8 mouse cellular contexts compared by ENCODE assay signal in genomic region chr3:122619931-122620284, GRCm38 (mm10). TPM values are rescaled to one million over a fixed set of nuclear protein-coding genes. Genes with fewer than 3 reads are reported as not detected.
DNase-seq lines count a peak whose midpoint lies in the region; ATAC-seq and TF ChIP-seq lines count a peak whose summit lies in the region.

No protein-coding gene starts in this region.

- under 1% methylated on average over 20 of the region's 20 CpGs for WGBS in liver, adult 2 months
- 0% methylated on average over 20 of the region's 20 CpGs for WGBS in liver, postnatal 0 days (ENCODE audit: insufficient replicate concordance)

- peak overlapping the region; percentile 89 for H3K27ac ChIP-seq in liver, adult 2 months (replicated peaks; ENCODE audit: insufficient read depth, low read depth, low read length)
- H3K27ac ChIP-seq in bone marrow macrophage, adult 2 months (ENCODE audit: insufficient read depth, low read depth, low read length) = no peak overlapping the region; the same call in 1 of the 2 replicates
- H3K27ac ChIP-seq in liver, postnatal 0 days (ENCODE audit: low read depth) = peak overlapping the region; percentile 95

- peak; percentile 3 to 29; a peak in 1 of 4 replicates for ATAC-seq in hematopoietic stem cell, adult 5-6 weeks (replicated peaks in 1 of 2; ENCODE audit: insufficient read depth in 1 of 2, low FRiP score in 2 of 2, low TSS enrichment in 1 of 2, low read depth in 1 of 2, poor library complexity in 2 of 2, severe bottlenecking in 2 of 2)
- ATAC-seq in liver, postnatal 0 days = peak; percentile 53
- ATAC-seq in inflammation-experienced regulatory T-cells, adult 6 months = no peak

- no peaks in the 10 kb centered on the region for H3K9me3 ChIP-seq in liver, postnatal 0 days (ENCODE audit: low read length)

- H3K9ac ChIP-seq in liver, adult 2 months (ENCODE audit: low read depth, low read length) = peak overlapping the region; percentile 91
- H3K9ac ChIP-seq in liver, postnatal 0 days (replicated peaks) = peak overlapping the region; percentile 79

- TF ChIP-seq POLR2A in liver, adult 2 months (IDR thresholded peaks at IDR 0.05; ENCODE audit: extremely low read depth, insufficient read depth, low read length) = no peak
- TF ChIP-seq POLR2A in bone marrow macrophage, adult 2 months (IDR thresholded peaks at IDR 0.05; ENCODE audit: borderline replicate concordance, low read depth, low read length) = no peak

- no peak for TF ChIP-seq EP300 in liver, postnatal 0 days (IDR thresholded peaks at IDR 0.05; ENCODE audit: low read depth)

- peak overlapping the region; percentile 80 for H3K4me2 ChIP-seq in liver, postnatal 0 days (ENCODE audit: low read depth, low read length)

- peak overlapping the region; percentile 90 for H3K4me3 ChIP-seq in liver, adult 2 months (ENCODE audit: insufficient read depth, low read depth, low read length)
- H3K4me3 ChIP-seq in bone marrow macrophage, adult 2 months (ENCODE audit: insufficient read depth, low read length) = peak overlapping the region; percentile 82
- H3K4me3 ChIP-seq in liver, postnatal 0 days (ENCODE audit: low read depth, low read length) = peak overlapping the region; percentile 81

- no peak for TF ChIP-seq CTCF in liver, adult 2 months (IDR thresholded peaks at IDR 0.05; ENCODE audit: low read depth, low read length)
- TF ChIP-seq CTCF in bone marrow macrophage, adult 2 months (IDR thresholded peaks at IDR 0.05; ENCODE audit: low read depth, low read length) = no peak
- TF ChIP-seq CTCF in liver, postnatal 0 days (IDR thresholded peaks at IDR 0.05; ENCODE audit: low read depth) = no peak

- peaks cover 4% of the 10 kb centered on the region; the same call in 1 of the 2 replicates for H3K4me1 ChIP-seq in liver, adult 2 months (ENCODE audit: control insufficient read depth, insufficient read depth, low read length)
- peaks cover 2% of the 10 kb centered on the region for H3K4me1 ChIP-seq in bone marrow macrophage, adult 2 months (ENCODE audit: control insufficient read depth, insufficient read depth, low read length)
- peaks cover 5% of the 10 kb centered on the region for H3K4me1 ChIP-seq in liver, postnatal 0 days (ENCODE audit: insufficient read depth)

- H3K36me3 ChIP-seq in liver, adult 2 months (ENCODE audit: control insufficient read depth, insufficient read depth, low read length) = no peaks in the 10 kb centered on the region
- H3K36me3 ChIP-seq in liver, postnatal 0 days (replicated peaks; ENCODE audit: insufficient read depth, low read length) = no peaks in the 10 kb centered on the region

- H3K79me2 ChIP-seq in liver, adult 2 months (ENCODE audit: control insufficient read depth, insufficient read depth, low read length) = peaks cover 10% of the 10 kb centered on the region; the same call in 1 of the 2 replicates

- no peaks in the 10 kb centered on the region for H3K27me3 ChIP-seq in liver, adult 2 months (ENCODE audit: control insufficient read depth, insufficient read depth, low read length)
- peaks cover 4% of the 10 kb centered on the region; the same call in 1 of the 2 replicates for H3K27me3 ChIP-seq in liver, postnatal 0 days (ENCODE audit: insufficient read depth, low read length)

- no peak for DNase-seq in liver, adult 2 months (ENCODE audit: extremely low read depth, low read depth, low spot score)
- DNase-seq in liver = no peak
- no peak for DNase-seq in liver, postnatal 0 days
- DNase-seq in spleen, postnatal 36 days (ENCODE audit: low spot score in 2 of 2) = no peak
- DNase-seq in embryo, embryonic 10.5 days (ENCODE audit: low spot score) = no peak

RNA-seq across cellular contexts. Expression of gene Fnbp1l, which starts 0.4 kb away (rescaled TPM):
- 8.7 and 9.3 TPM in 2 replicates for total RNA-seq in liver, adult 2 months (2014; rRNA removed)
- polyA plus RNA-seq in liver, adult 2 months (2012; rRNA removed) = 2.9 and 3.1 TPM in 2 replicates
- polyA plus RNA-seq in bone marrow macrophage, adult 2 months (2012; ENCODE audit: insufficient read depth, insufficient read length, missing spikeins) = 49.4 and 51.3 TPM in 2 replicates
- total RNA-seq in hematopoietic stem cell, adult 5-6 weeks (2017) = 53.1 and 59.2 TPM in 2 replicates
- 4.0 and 4.4 TPM in 2 replicates for polyA plus RNA-seq in liver, postnatal 0 days (2015; fragmentation: Nextera tagmentation; extraction: Ambion mirVana)
- under 1 TPM in 1 of 3 experiments, not detected in 2; 0.38 TPM for polyA plus RNA-seq in inflammation-experienced regulatory T-cells, adult 6 months (2017; shearing (Covaris generic))
